Comparison of ENCODE assay signal across 18 mouse cellular contexts in genomic region chr3:142293561-142293960, GRCm38 (mm10).
"Had no signal": no experiment of that assay in that cellular context is flagged by ENCODE, and none has a peak within 500 bp of the region (broad histone marks: within the 10 kb centered on the region; RNA-seq: fewer than 3 reads in every experiment).

No protein-coding gene starts in this region.

- H3K27me3 ChIP-seq: limb, embryonic 12.5 days; midbrain, embryonic 12.5 days; midbrain, embryonic 15.5 days; neural tube, embryonic 12.5 days; neural tube, embryonic 15.5 days had no signal

- H3K4me3 ChIP-seq: limb, embryonic 12.5 days; limb, embryonic 15.5 days; midbrain, embryonic 12.5 days; midbrain, embryonic 15.5 days; neural tube, embryonic 12.5 days; neural tube, embryonic 15.5 days had no signal

- DNase-seq: kidney, postnatal 36 days; left cerebral cortex, postnatal 4 days; liver, postnatal 0 days; lung, embryonic 14.5 days; retina, postnatal 1 day; thymus, adult 18-20 months; thymus, postnatal 36 days had no signal

- H3K4me2 ChIP-seq: limb, embryonic 12.5 days; limb, embryonic 15.5 days; liver, embryonic 11.5 days; lung, embryonic 14.5 days; midbrain, embryonic 12.5 days; midbrain, embryonic 15.5 days; neural tube, embryonic 12.5 days; neural tube, embryonic 15.5 days had no signal

- H3K36me3 ChIP-seq: limb, embryonic 12.5 days; limb, embryonic 15.5 days; midbrain, embryonic 12.5 days; midbrain, embryonic 15.5 days; neural tube, embryonic 12.5 days; neural tube, embryonic 15.5 days had no signal

- ATAC-seq: liver, postnatal 0 days; lung, postnatal 0 days; midbrain, embryonic 15.5 days had no signal

- H3K9me3 ChIP-seq: limb, embryonic 12.5 days; limb, embryonic 15.5 days; midbrain, embryonic 12.5 days; midbrain, embryonic 15.5 days; neural tube, embryonic 12.5 days; neural tube, embryonic 15.5 days had no signal

- H3K4me1 ChIP-seq: limb, embryonic 12.5 days; limb, embryonic 15.5 days; midbrain, embryonic 12.5 days; midbrain, embryonic 15.5 days; neural tube, embryonic 12.5 days; neural tube, embryonic 15.5 days had no signal

- H3K9ac ChIP-seq: limb, embryonic 12.5 days; limb, embryonic 15.5 days; liver, embryonic 14.5 days; liver, postnatal 0 days; lung, embryonic 14.5 days; midbrain, embryonic 12.5 days; midbrain, embryonic 15.5 days; neural tube, embryonic 12.5 days; neural tube, embryonic 15.5 days had no signal

- H3K27ac ChIP-seq: kidney, postnatal 0 days; limb, embryonic 12.5 days; limb, embryonic 15.5 days; liver, embryonic 14.5 days; macrophage; midbrain, embryonic 12.5 days; midbrain, embryonic 15.5 days; neural tube, embryonic 12.5 days; neural tube, embryonic 15.5 days had no signal
